Mouse (Mus musculus): ENCODE measurements around the gene Hivep3. TPM values are rescaled to one million over a fixed set of nuclear protein-coding genes. Genes with fewer than 3 reads are reported as not detected.

Gene Hivep3
- polyA plus RNA-seq, 3 experiments from 2014 or later = 9.1 to 39.1 (median 33.5) TPM

GRCm38 (mm10) chr4:119875592-119875991, 142.0 kb downstream of the Hivep3 start:
- peak; percentile 52 for ATAC-seq

- no peak for ATAC-seq
These were observed 143.1 kb downstream of the Hivep3 start for GRCm38 (mm10) chr4:119876535-119877160.

GRCm38 (mm10) chr4:119878218-119878617, 144.6 kb downstream of the Hivep3 start:
- ATAC-seq = no peak

GRCm38 (mm10) chr4:119879671-119880070, 146.1 kb downstream of the Hivep3 start:
- no peak for ATAC-seq

GRCm38 (mm10) chr4:119880270-119880669, 146.7 kb downstream of the Hivep3 start:
- no peak for ATAC-seq

- no peak for ATAC-seq
These were observed 147.7 kb downstream of the Hivep3 start for GRCm38 (mm10) chr4:119881292-119881691.

GRCm38 (mm10) chr4:119882401-119882800, 148.8 kb downstream of the Hivep3 start:
- no peak for ATAC-seq

- no peak for ATAC-seq
These were observed 149.2 kb downstream of the Hivep3 start for GRCm38 (mm10) chr4:119882814-119883213.

- no peak for ATAC-seq
These were observed 153.0 kb downstream of the Hivep3 start for GRCm38 (mm10) chr4:119886621-119887020.

- no peak for ATAC-seq
These were observed 154.1 kb downstream of the Hivep3 start for GRCm38 (mm10) chr4:119887523-119888177.

GRCm38 (mm10) chr4:119889760-119890159, 156.2 kb downstream of the Hivep3 start:
- ATAC-seq = no peak

GRCm38 (mm10) chr4:119893255-119893779, 159.7 kb downstream of the Hivep3 start:
- no peak for ATAC-seq

- ATAC-seq = no peak
These were observed 161.3 kb downstream of the Hivep3 start for GRCm38 (mm10) chr4:119894797-119895458.

- no peak for ATAC-seq
These were observed 161.9 kb downstream of the Hivep3 start for GRCm38 (mm10) chr4:119895504-119895903.

- no peak for ATAC-seq
These were observed 163.0 kb downstream of the Hivep3 start for GRCm38 (mm10) chr4:119896572-119896971.

GRCm38 (mm10) chr4:119897054-119897855, 163.7 kb downstream of the Hivep3 start:
- no peak for ATAC-seq

GRCm38 (mm10) chr4:119901556-119902491, 168.2 kb downstream of the Hivep3 start:
- no peak for ATAC-seq

- no peak for ATAC-seq
These were observed 169.7 kb downstream of the Hivep3 start for GRCm38 (mm10) chr4:119903328-119903727.

GRCm38 (mm10) chr4:119903806-119904205, 170.2 kb downstream of the Hivep3 start:
- ATAC-seq = no peak

- ATAC-seq = no peak
These were observed 170.7 kb downstream of the Hivep3 start for GRCm38 (mm10) chr4:119904296-119904695.

GRCm38 (mm10) chr4:119907106-119907505, 173.5 kb downstream of the Hivep3 start:
- ATAC-seq = peak; percentile 52

Data from inflammation-experienced regulatory T-cells, adult 6 months (primary cell).